Mouse (Mus musculus) megakaryocyte, embryonic 14.5 days (primary cell): Measurements from ENCODE around the gene Rfc5. TPM values are rescaled to one million over a fixed set of nuclear protein-coding genes. Genes with fewer than 3 reads are reported as not detected.
"Not testable (repeated sequence)": the region's sequence is repeated elsewhere in the genome, so short reads cannot be mapped to it uniquely, and the experiment has no call there.

Source experiments
- H3K27me3 ChIP-seq: replicated peaks from 2 replicates; pipeline ENCODE3; 2012; ENCODE audit warnings: inconsistent platforms
- H3K36me3 ChIP-seq: replicated peaks from 2 replicates; pipeline ENCODE3; 2012; ENCODE audit warnings: low read length, inconsistent platforms, mixed read lengths
- H3K4me1 ChIP-seq: 2 replicates; pipeline ENCODE4 v1.6.1; 2012; ENCODE audit warnings: inconsistent platforms
- H3K4me3 ChIP-seq: replicated peaks from 2 replicates; pipeline ENCODE3; 2012; ENCODE audit warnings: moderate library complexity, mild to moderate bottlenecking, inconsistent platforms
- H3K9me3 ChIP-seq: 2 replicates; pipeline ENCODE4 v1.6.1; 2012; ENCODE audit warnings: inconsistent platforms
- FLI1 ChIP-seq: IDR thresholded peaks from 2 replicates; pipeline ENCODE4 v1.6.1; 2012; ENCODE audit warnings: low read length, inconsistent platforms, mixed read lengths
- GATA1 ChIP-seq: IDR thresholded peaks from 3 replicates; pipeline ENCODE4 v1.6.1; 2012; ENCODE audit warnings: mixed read lengths, low read length, inconsistent platforms, borderline replicate concordance
- polyA plus RNA-seq: library from polyadenylated mRNA; stranded (reverse); fragments of >175 nt; gene quantifications from 2 replicates; pipeline ENCODE4 v1.2.3, GENCODE M21; 2012; ENCODE audit warnings: low replicate concordance; ENCODE audit not compliant: insufficient read depth

Gene Rfc5
- polyA plus RNA-seq, 1 experiment = 23.5 TPM

DNA sequence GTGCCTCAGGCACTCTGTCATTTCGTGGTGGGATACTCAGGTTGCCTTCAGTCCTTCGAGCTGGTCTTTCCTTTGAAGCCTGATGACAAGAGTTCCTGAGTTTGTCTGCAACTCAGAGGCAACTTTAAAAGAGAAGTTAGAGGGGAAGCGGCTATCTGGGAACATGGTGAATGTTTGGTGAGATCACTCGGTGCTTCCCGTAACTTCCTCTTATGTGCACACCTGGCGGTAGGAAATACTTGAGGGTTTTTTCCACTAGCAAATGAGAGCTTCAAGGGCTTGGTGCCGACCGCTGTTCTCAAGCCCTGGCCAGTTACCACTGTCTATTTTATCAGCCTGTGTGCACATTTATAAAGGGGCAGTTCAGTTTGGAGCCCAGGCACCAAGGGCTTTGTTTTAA lies 34.7 kb downstream of the Rfc5 start:
- no peak for TF ChIP-seq FLI1
- TF ChIP-seq GATA1 = no peak
- H3K27me3 ChIP-seq = peaks cover 47% of the 10 kb centered on the region
- no peaks in the 10 kb centered on the region for H3K9me3 ChIP-seq

GRCm38 (mm10) chr5:117348279-117348678 lies 40.6 kb downstream of the Rfc5 start:
- Histone ChIP-seq H3K36me3 (no peaks in the 10 kb centered on the region), H3K27me3 (peaks cover 30% of the 10 kb centered on the region), H3K4me1 (peaks cover 8% of the 10 kb centered on the region), H3K4me3 (no peak overlapping the region), H3K9me3 (no peaks in the 10 kb centered on the region; the same call in 1 of the 2 replicates)
- TF ChIP-seq FLI1 = no peak

More for the DNA sequence above, 34.7 kb downstream of the Rfc5 start:
- Histone ChIP-seq H3K36me3 (no peaks in the 10 kb centered on the region), H3K4me3 (no peak overlapping the region), H3K4me1 (peaks cover 38% of the 10 kb centered on the region)

- H3K36me3 ChIP-seq = no peaks in the 10 kb centered on the region
- H3K4me1 ChIP-seq = peaks cover 8% of the 10 kb centered on the region
- no peak overlapping the region for H3K4me3 ChIP-seq
- no peaks in the 10 kb centered on the region; the same call in 1 of the 2 replicates for H3K9me3 ChIP-seq
- H3K27me3 ChIP-seq = peaks cover 27% of the 10 kb centered on the region
- TF ChIP-seq FLI1 (no peak), GATA1 (no peak)
These were observed 41.0 kb downstream of the Rfc5 start for GRCm38 (mm10) chr5:117347838-117348237.

DNA sequence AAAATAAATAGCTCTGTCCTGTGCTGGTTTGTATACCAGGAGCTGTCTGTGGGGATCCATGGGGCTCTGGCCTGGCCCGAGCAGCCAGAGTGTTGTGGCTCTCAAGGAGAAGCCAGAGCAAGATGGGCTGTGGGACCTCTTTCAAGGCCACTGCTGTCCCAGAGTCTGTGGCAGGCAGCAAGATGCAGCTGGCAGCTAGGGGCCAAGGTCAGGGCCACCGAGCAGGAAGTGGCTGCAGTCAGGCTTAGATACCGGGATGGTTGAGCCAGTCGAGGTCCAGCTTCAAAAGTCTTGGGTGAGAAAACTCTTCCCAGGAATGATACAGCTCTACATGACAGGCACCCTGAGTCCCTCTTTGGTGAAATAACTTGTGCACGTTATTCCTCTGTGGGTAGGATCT lies 41.8 kb downstream of the Rfc5 start:
- H3K27me3 ChIP-seq = peaks cover 20% of the 10 kb centered on the region
- peaks cover 8% of the 10 kb centered on the region for H3K4me1 ChIP-seq
- no peaks in the 10 kb centered on the region; the same call in 1 of the 2 replicates for H3K9me3 ChIP-seq
- no peak for TF ChIP-seq GATA1
- TF ChIP-seq FLI1 = no peak
- no peak overlapping the region for H3K4me3 ChIP-seq
- H3K36me3 ChIP-seq = no peaks in the 10 kb centered on the region

DNA sequence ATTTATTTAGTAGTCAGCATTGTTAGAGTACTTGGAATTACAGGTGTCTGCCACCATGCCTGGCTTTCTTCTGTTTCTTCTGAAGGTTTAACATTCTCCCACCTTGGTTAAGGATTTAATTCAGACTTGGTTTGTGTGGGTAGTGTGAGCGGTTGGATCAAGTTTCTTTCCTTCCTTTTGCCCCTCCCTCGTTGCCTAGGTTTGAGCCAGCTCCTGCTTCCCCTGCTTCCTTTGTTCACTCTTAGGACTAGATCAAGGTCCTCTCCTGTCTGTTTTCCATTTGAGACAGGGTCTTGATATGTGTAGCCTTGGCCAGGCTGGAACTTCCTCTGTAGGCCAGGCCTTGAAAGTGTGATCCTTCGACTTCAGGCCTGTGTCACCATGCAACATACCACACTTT lies 42.6 kb downstream of the Rfc5 start:
- Histone ChIP-seq H3K4me3 (no peak overlapping the region), H3K36me3 (no peaks in the 10 kb centered on the region), H3K9me3 (no peaks in the 10 kb centered on the region; the same call in 1 of the 2 replicates), H3K4me1 (peaks cover 8% of the 10 kb centered on the region), H3K27me3 (peaks cover 20% of the 10 kb centered on the region)
- TF ChIP-seq GATA1 (no peak), FLI1 (no peak)

DNA sequence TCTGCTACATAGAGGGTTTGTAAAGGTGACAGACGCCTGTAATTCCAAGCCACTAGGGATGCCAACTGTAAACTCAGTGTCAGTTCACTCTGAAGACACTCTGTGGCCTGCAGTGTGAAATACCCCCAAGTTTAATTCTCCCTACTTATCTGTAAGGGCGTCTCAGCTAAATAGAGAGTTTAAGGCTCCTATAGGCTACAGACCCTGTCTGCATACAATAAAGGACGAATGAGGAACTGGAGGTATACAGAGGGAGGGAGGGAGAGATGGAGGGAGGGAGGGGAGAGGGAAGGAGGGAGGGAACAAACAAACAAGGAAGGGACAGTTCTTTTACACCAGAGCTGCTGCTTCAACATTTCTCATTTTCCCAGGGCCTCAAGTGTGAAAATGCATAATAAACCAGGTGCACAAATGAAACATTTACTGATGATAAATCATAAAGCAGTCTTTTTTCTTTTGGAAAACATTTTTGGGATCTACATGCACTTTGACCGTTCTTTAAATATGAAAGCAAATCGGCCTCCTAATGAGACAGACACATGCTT lies 43.3 kb downstream of the Rfc5 start:
- H3K9me3 ChIP-seq = no peaks in the 10 kb centered on the region; the same call in 1 of the 2 replicates
- no peak overlapping the region for H3K4me3 ChIP-seq
- H3K4me1 ChIP-seq = peaks cover 8% of the 10 kb centered on the region
- no peak for TF ChIP-seq FLI1
- no peak for TF ChIP-seq GATA1
- no peaks in the 10 kb centered on the region for H3K36me3 ChIP-seq
- peaks cover 14% of the 10 kb centered on the region for H3K27me3 ChIP-seq

DNA sequence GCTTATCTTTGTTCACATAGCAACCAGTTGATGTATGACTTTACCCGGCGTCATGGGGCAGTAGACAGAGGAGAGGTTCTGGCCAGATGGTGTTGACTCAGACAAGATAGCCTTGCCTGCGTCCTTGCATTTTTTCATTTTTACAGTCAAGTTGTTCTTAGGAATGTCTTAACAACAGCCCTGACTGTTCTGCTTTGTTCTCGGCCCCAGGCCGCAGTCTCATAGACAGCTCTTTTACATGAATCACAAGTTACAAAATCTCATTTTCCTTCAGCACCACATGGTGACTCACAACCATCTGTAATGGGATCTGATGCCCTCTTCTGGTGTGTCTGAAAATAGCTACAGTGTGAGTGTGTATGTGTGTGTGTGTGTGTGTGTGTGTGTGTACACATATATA lies 44.4 kb downstream of the Rfc5 start:
- H3K9me3 ChIP-seq, H3K4me1 ChIP-seq, H3K4me3 ChIP-seq, H3K36me3 ChIP-seq: not testable (repeated sequence)
- peaks cover 12% of the 10 kb centered on the region for H3K27me3 ChIP-seq

- no peak overlapping the region for H3K4me3 ChIP-seq
- peaks cover 13% of the 10 kb centered on the region for H3K27me3 ChIP-seq
- no peak for TF ChIP-seq GATA1
- TF ChIP-seq FLI1 = no peak
- no peaks in the 10 kb centered on the region for H3K36me3 ChIP-seq
- H3K4me1 ChIP-seq = peaks cover 2% of the 10 kb centered on the region
- H3K9me3 ChIP-seq = peaks cover 9% of the 10 kb centered on the region
These were observed 47.0 kb downstream of the Rfc5 start for GRCm38 (mm10) chr5:117341896-117342295.

DNA sequence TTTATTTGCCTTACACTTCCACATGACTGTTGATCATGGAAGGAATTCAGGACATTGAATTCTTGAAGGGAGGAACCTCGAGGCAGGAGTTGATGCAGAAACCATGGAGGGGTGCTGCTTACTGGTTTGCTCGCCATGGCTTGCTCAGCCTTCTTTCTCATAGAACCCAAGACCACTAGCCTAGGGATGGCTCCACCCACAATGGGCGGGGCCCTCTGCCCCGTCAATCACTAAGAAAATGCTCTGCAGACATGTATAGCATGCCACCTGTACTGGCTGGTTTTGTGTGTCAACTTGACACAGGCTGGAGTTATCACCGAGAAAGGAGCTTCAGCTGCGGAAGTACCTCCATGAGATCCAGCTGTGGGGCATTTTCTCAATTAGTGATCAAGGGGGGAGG lies 48.8 kb downstream of the Rfc5 start:
- TF ChIP-seq FLI1 = no peak
- TF ChIP-seq GATA1 = no peak
- peaks cover 16% of the 10 kb centered on the region for H3K27me3 ChIP-seq
- no peaks in the 10 kb centered on the region for H3K4me1 ChIP-seq
- H3K9me3 ChIP-seq = peaks cover 19% of the 10 kb centered on the region
- H3K36me3 ChIP-seq = no peaks in the 10 kb centered on the region
- H3K4me3 ChIP-seq = no peak overlapping the region

GRCm38 (mm10) chr5:117338503-117338902 lies 50.3 kb downstream of the Rfc5 start:
- TF ChIP-seq FLI1 (no peak), GATA1 (no peak)
- no peak overlapping the region for H3K4me3 ChIP-seq
- H3K36me3 ChIP-seq = no peaks in the 10 kb centered on the region
- H3K9me3 ChIP-seq = peaks cover 25% of the 10 kb centered on the region
- peaks cover 18% of the 10 kb centered on the region for H3K27me3 ChIP-seq
- H3K4me1 ChIP-seq = no peaks in the 10 kb centered on the region

DNA sequence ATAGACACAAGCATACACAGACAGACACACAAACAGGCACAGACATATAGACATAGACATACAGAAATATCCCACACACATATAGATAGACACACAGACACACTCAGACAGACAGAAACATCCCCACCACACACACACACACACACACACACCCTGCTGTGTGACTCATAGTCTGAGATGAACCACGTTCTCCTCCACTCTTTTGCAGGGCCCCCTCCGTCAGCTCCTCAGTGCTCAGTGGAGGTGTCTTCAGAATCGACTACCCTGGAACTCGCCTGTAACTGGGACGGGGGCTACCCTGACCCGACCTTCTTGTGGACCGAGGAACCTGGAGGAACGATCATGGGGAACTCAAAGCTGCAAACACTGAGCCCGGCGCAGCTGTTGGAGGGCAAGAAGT lies 50.8 kb downstream of the Rfc5 start:
- no peaks in the 10 kb centered on the region for H3K4me1 ChIP-seq
- peaks cover 25% of the 10 kb centered on the region for H3K9me3 ChIP-seq
- peaks cover 19% of the 10 kb centered on the region for H3K27me3 ChIP-seq
- no peak overlapping the region for H3K4me3 ChIP-seq
- TF ChIP-seq FLI1 = no peak
- no peak for TF ChIP-seq GATA1
- H3K36me3 ChIP-seq = no peaks in the 10 kb centered on the region
